Mouse (Mus musculus): ENCODE data around the gene Tulp2. TPM values are rescaled to one million over a fixed set of nuclear protein-coding genes. Genes with fewer than 3 reads are reported as not detected.
"Not testable (repeated sequence)": the region's sequence is repeated elsewhere in the genome, so short reads cannot be mapped to it uniquely, and the experiment has no call there.

Tulp2 gene
- polyA plus RNA-seq, 1 experiment: 0.17 TPM

DNA sequence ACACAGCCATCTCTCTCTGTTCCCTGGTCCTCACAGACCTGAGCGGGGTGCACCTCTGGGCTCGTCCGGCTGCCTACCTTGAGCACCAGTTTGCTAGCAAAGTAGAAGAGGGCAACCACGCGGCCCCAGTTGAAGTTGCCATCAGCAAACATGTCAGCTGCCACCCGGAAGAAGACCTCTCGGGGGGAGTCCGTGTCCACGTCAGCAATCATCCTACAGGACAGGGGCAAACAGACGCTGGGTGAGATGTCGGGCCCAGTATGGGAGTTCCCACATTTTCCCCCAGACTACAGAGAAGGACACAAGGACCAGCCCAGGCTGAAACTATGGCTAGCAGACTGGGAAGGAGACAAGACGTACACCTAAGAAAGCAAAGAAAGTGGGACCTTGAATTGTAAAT lies 16.6 kb upstream of the Tulp2 start:
- TF ChIP-seq CTCF (IDR thresholded peaks at IDR 0.05; ENCODE audit: insufficient read depth, low read length) (no peak), POLR2A (IDR thresholded peaks at IDR 0.05; ENCODE audit: borderline replicate concordance, extremely low read depth, low read depth, low read length) (no peak)

DNA sequence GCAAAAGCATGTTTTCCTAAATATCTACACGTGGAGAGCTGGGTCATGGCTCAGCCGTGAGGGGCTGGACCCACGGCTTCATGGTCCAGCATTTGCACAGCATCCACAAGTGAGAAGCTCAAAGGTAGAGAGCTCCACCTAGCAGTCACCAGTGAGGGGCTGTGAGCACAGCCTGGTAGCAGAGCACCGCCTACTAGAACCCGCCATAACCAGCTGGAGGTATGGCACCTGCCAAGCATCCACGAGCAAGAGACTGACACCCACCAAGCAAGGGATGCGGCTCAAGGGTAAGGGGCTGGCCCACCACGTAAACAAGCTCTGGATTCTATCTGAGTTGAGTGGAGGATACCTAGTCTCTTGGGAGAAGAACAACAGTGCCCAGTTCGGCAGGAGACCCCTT lies 16.1 kb upstream of the Tulp2 start:
- 73% methylated on average over 9 of the region's 9 CpGs for WGBS
- Histone ChIP-seq H3K4me1 (ENCODE audit: control insufficient read depth, insufficient read depth, low read length) (peaks cover 7% of the 10 kb centered on the region), H3K4me3 (replicated peaks; ENCODE audit: extremely low read depth, low read depth, low read length) (peak overlapping the region; percentile 26)
- TF ChIP-seq POLR2A (IDR thresholded peaks at IDR 0.05; ENCODE audit: borderline replicate concordance, extremely low read depth, low read depth, low read length): no peak
- TF ChIP-seq CTCF (IDR thresholded peaks at IDR 0.05; ENCODE audit: insufficient read depth, low read length): no peak
- no peak for DNase-seq

More for the DNA sequence above, 16.6 kb upstream of the Tulp2 start:
- 95% methylated on average over 12 of the region's 12 CpGs for WGBS
- no peak for DNase-seq
- Histone ChIP-seq H3K4me1 (ENCODE audit: control insufficient read depth, insufficient read depth, low read length) (peaks cover 10% of the 10 kb centered on the region), H3K4me3 (replicated peaks; ENCODE audit: extremely low read depth, low read depth, low read length) (no peak overlapping the region)

DNA sequence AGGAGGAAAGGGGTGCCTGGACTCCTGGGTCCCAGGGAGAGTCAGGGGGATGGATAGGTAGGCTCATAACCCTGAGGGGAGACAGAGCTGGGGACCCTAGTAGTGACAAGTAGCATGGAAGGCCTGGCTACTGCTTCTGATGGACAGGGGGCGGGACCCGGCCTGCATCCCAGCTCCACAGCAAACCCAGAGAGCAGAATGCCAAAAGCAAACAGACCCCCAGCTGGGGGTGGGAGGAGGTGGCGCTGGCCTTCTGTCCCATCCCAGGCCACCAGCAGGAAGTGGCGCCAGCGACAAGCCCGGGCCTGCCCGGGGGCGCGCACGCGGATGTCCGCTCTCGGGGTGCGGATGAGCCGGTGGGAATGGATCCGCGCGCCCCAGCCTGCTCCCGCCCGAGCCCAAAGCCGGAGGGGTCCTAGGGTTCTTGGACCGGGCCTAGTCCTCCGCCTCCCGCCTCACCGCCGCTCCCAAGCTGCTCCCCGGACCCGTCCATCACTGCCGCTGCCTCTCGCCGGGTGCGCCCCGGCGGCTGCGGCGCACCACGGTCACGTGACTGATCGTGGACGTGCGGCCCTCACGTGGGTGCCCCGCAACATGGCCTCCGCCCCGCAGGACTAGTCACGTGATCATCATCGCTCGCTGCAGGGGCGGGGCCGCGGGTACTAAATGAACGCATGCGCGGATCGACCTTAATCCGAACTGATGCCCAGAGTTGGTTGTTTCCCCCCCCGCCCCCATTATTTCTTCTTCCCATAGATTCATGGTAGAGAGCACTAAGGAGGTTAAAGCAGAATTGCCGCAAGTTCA lies 15.2 kb upstream of the Tulp2 start, which contains the start of gene Bax:
TSS of gene Bax (minus strand) at position 616 of the 807 bp plus-strand sequence.
- Histone ChIP-seq H3K4me3 (replicated peaks; ENCODE audit: extremely low read depth, low read depth, low read length) (peak within 1 kb of the TSS; percentile 78), H3K4me1 (ENCODE audit: control insufficient read depth, insufficient read depth, low read length) (peaks cover 7% of the 10 kb centered on the region)
- TF ChIP-seq CTCF (IDR thresholded peaks at IDR 0.05; ENCODE audit: insufficient read depth, low read length): no peak
- TF ChIP-seq POLR2A (IDR thresholded peaks at IDR 0.05; ENCODE audit: borderline replicate concordance, extremely low read depth, low read depth, low read length): peak; percentile 78; the same call in 1 of the 2 replicates
- WGBS: under 1% methylated on average over 58 of the region's 58 CpGs
- peak; percentile 90 for DNase-seq

DNA sequence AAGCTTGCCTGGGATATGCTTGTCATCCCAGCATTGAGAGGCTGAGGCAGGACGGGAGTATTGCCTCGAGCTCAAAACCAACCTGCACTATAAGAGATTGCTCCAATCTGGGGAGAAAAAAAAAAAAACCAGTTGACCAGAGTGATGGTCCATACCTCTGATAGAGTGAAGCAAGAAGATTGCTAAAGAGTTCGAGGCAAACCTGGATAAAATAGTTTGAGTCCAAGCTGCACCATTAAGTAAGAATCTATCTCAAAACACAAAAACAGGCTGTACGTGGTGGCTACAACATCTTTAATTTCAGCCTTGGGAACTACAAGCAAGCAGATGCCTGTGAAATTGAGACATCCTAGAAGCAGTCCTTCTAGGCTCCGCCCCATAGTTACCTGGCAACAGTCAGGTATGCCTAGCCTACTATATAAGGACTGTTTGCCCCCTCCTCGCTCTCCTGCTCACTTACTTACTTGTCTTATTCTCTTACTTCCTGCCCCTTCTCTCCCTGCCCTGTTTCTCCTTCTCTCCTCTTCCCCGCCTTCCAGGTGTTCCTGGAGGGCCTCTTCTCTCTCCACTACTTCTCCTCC lies 14.5 kb upstream of the Tulp2 start:
- 32% methylated on average over 7 of the region's 7 CpGs for WGBS
- TF ChIP-seq POLR2A (IDR thresholded peaks at IDR 0.05; ENCODE audit: borderline replicate concordance, extremely low read depth, low read depth, low read length) (no peak), CTCF (IDR thresholded peaks at IDR 0.05; ENCODE audit: insufficient read depth, low read length) (no peak)
- H3K4me1 ChIP-seq (ENCODE audit: control insufficient read depth, insufficient read depth, low read length): peaks cover 7% of the 10 kb centered on the region
- peak overlapping the region; percentile 61 for H3K4me3 ChIP-seq (replicated peaks; ENCODE audit: extremely low read depth, low read depth, low read length)
- DNase-seq: peak; percentile 56

DNA sequence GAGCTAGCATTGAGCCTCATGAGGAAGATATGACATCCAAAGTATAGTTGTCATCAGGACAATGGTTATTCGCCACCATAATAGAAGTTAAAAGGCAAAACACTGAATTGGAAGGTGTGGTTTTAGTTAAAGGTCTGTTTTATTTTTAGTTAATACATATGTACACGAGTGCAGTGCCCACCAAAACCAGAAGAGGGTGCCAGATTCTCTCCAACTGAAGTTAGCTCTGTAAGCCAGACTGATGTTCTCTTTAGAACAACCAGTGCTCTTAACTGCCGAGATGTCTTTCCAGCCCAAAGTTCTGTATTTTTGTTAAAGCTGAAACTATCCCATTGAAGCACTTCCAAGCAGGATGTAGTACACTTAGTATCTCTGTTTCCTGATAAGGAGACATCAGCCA lies 10.8 kb upstream of the Tulp2 start:
- peak; percentile 69 for DNase-seq
- Histone ChIP-seq H3K4me3 (replicated peaks; ENCODE audit: extremely low read depth, low read depth, low read length) (no peak overlapping the region), H3K4me1 (ENCODE audit: control insufficient read depth, insufficient read depth, low read length) (peaks cover 4% of the 10 kb centered on the region)
- 3% methylated on average over 3 of the region's 3 CpGs for WGBS
- peak; percentile 35; the same call in 1 of the 2 replicates for TF ChIP-seq CTCF (IDR thresholded peaks at IDR 0.05; ENCODE audit: insufficient read depth, low read length)
- TF ChIP-seq POLR2A (IDR thresholded peaks at IDR 0.05; ENCODE audit: borderline replicate concordance, extremely low read depth, low read depth, low read length): no peak

DNA sequence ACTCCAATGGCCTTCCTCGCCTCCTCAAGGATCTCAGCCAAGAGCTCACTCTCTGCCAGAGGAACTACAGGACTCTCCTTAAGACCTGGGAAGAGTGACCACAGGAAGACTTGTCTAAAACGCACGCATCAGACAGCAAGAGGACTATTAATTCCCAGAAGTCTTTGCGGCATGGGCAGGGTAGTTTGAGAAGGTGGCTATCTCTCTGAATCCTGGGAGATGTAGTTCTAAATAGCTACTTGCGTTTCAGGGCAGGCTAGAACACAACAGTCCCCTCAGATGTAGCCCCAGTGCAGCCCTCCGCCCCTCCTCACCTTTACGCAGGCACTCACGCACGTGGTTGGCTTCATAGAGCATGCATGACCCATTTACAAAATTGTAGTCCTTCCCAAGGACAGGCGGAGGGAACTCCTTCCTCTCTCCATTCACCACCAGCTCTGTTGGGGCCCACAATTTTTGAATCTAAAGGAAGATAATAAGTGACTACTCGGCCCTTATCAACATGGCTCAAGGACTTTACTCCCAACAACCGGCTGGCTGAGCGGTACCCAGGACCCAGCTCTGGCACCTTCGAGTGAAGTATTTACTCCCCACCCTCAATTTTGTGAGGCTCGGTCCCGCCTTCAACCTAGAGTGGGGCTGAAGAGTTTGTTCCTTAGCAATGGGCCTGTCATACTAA lies 6.2 kb upstream of the Tulp2 start:
- TF ChIP-seq CTCF (IDR thresholded peaks at IDR 0.05; ENCODE audit: insufficient read depth, low read length) (no peak), POLR2A (IDR thresholded peaks at IDR 0.05; ENCODE audit: borderline replicate concordance, extremely low read depth, low read depth, low read length) (no peak)
- DNase-seq: peak; percentile 30
- WGBS: 60% methylated on average over 16 of the region's 16 CpGs
- Histone ChIP-seq H3K4me3 (replicated peaks; ENCODE audit: extremely low read depth, low read depth, low read length) (peak overlapping the region; percentile 43), H3K4me1 (ENCODE audit: control insufficient read depth, insufficient read depth, low read length) (no peaks in the 10 kb centered on the region)

DNA sequence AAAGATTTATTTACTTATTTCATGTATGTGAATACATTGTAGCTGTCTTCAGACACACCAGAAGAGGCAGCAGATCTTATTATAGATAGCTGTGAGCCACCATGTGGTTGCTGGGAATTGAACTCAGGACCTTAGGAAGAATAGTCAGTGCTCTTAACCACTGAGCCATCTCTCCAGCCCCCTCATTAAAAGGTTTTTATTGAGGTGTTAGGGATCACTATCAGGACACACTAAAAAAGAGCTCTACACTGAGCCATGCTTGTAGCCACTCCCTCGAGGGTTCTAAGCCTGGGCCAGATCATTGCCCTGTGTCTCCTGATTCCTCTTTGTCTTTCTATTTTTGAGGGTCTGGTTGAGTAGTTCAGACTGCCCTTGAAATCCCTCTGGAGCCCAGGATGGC lies 5.2 kb upstream of the Tulp2 start:
- no peak for TF ChIP-seq POLR2A (IDR thresholded peaks at IDR 0.05; ENCODE audit: borderline replicate concordance, extremely low read depth, low read depth, low read length)
- 35% methylated on average over 1 of the region's 1 CpGs for WGBS
- H3K4me1 ChIP-seq (ENCODE audit: control insufficient read depth, insufficient read depth, low read length): no peaks in the 10 kb centered on the region
- H3K4me3 ChIP-seq (replicated peaks; ENCODE audit: extremely low read depth, low read depth, low read length): no peak overlapping the region
- DNase-seq: no peak

DNA sequence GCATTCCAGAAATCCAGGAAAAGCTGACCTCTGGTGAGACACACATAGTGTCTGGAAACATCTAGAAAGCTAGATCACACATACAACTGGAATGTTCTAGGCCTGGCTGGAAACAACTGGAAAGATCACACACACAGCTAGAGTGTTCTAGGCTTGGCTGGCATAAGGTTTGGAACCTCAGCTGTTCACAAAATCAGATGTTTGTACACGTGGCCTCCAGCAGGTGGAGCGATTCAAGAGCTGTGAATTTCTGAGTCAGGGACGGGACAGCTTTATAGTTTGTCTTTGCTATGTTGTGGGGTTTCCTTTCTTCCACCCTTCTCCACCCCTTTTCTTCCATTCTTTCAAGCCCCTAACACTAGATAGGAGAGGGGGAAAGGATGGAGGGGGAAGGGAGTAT lies 4.7 kb upstream of the Tulp2 start:
- DNase-seq: peak; percentile 58

DNA sequence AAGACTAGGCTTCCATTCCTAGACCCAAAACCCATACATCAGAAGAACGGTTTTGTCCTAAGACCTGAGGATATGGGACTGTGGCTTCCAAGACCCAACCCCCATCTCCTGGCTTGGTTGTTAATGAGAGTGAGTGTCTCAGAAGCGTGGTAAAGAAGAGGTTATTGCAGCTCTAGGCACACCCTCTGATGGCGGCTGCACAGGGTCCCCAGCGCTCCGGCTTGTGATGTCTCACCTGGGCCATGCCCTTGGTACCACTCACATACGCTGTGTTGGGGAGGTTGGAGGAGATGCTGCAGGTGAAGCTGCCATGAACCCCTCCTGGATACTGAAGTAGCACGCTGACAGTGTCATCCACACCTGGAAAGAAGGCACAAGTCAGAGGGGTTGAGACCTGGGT lies 2.9 kb upstream of the Tulp2 start:
- no peaks in the 10 kb centered on the region for H3K4me1 ChIP-seq (ENCODE audit: control insufficient read depth, insufficient read depth, low read length)
- TF ChIP-seq POLR2A (IDR thresholded peaks at IDR 0.05; ENCODE audit: borderline replicate concordance, extremely low read depth, low read depth, low read length): no peak
- TF ChIP-seq CTCF (IDR thresholded peaks at IDR 0.05; ENCODE audit: insufficient read depth, low read length): no peak
- no peak for DNase-seq
- 96% methylated on average over 7 of the region's 7 CpGs for WGBS
- H3K4me3 ChIP-seq (replicated peaks; ENCODE audit: extremely low read depth, low read depth, low read length): no peak overlapping the region

More for the DNA sequence above, 4.7 kb upstream of the Tulp2 start:
- Histone ChIP-seq H3K4me3 (replicated peaks; ENCODE audit: extremely low read depth, low read depth, low read length) (no peak overlapping the region), H3K4me1 (ENCODE audit: control insufficient read depth, insufficient read depth, low read length) (no peaks in the 10 kb centered on the region)
- TF ChIP-seq CTCF (IDR thresholded peaks at IDR 0.05; ENCODE audit: insufficient read depth, low read length) (peak; percentile 65), POLR2A (IDR thresholded peaks at IDR 0.05; ENCODE audit: borderline replicate concordance, extremely low read depth, low read depth, low read length) (no peak)
- 1% methylated on average over 3 of the region's 3 CpGs for WGBS

DNA sequence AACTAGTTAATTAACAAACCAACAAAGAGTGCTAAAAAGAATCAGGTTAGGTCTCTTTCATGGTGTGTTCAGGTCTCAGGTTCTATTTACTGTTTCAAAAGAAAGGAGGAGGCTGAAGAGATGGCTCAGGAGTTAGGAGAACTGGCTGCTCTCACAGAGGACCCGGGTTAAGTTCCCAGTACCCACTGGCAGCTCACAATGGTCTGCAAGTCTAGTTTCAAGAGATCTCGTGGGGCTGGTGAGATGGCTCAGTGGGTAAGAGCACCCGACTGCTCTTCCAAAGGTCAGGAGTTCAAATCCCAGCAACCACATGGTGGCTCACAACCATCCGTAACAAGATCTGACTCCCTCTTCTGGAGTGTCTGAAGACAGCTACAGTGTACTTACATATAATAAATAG lies 1.4 kb upstream of the Tulp2 start:
- not testable (repeated sequence) for DNase-seq

More for the DNA sequence above, 1.4 kb upstream of the Tulp2 start:
- not testable (repeated sequence) for H3K4me1 ChIP-seq (ENCODE audit: control insufficient read depth, insufficient read depth, low read length); H3K4me3 ChIP-seq (replicated peaks; ENCODE audit: extremely low read depth, low read depth, low read length)
- WGBS: 81% methylated on average over 3 of the region's 4 CpGs
